Mouse (Mus musculus) adrenal gland, postnatal 14 days (tissue): ENCODE data around the gene Gpr4. TPM values are rescaled to one million over a fixed set of nuclear protein-coding genes. Genes with fewer than 3 reads are reported as not detected.

Experiments used
- DNase-seq: peaks from one replicate; pipeline ENCODE4 v3.0.0; 2021; ENCODE audit warnings: mixed read lengths
- total RNA-seq: library from RNA; stranded (reverse); gene quantifications from 2 replicates; pipeline ENCODE4 v1.2.3, GENCODE M21; 2021

Gene Gpr4
- total RNA-seq, 1 experiment from 2014 or later = 9.7 TPM

DNA sequence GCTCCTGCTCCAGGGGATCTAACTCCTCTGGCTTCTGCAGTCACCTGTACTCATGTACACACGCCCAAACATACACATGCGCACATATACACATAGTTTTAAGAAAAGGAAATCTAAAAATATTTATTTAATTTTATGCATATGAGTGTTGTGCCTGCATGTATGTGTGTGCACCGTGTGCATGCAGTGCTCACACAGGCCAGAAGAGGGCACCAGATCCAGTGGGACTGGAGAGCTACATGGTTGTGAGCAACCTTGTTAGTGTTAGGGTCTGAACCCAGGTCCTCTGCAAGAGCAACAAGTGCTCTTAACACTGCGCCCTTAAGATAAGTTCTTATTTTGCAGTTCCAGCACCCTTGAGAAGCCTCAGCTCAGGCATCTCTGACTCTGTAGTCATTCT, 17.7 kb upstream of the Gpr4 start:
- no peak for DNase-seq

DNA sequence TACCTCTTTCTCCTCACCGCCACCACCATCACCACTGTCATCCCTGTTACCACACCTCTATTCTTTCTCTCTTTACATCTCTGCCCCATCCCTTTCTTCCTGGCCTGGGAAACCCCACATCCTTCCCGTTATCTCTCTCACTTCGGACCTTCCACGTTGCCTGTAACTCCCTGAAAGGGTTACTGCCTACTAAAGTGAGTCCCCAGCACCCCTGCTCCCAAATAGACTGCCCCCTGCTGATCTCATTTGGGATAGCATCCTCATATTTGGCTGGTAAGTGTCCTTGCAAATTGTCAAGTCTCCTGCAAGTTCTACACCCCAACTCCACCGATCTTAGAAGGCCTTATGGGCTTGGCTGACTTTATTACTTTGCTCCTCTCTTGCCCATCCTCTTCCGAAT, 15.7 kb upstream of the Gpr4 start:
- peak; percentile 68 for DNase-seq

DNA sequence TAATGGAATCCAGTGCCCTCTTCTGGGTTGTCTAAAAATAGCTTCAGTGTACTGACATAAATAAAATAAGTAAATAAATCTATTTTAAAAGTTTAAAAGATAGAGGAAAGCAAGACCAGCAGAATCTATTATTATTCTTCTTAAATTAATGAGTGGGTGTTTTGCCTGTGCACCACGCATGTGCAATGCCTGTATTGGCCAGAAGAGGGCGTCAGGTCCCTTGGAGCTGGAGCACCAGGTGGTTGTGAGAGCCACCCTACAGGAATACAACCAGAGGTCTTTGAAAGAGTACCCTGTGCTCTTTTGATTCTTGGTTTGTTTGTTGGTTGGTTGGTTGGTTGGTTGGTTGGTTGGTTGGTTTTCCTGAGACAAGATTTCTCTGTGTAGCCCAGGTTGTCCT, 14.4 kb upstream of the Gpr4 start:
- DNase-seq = peak; percentile 74

DNA sequence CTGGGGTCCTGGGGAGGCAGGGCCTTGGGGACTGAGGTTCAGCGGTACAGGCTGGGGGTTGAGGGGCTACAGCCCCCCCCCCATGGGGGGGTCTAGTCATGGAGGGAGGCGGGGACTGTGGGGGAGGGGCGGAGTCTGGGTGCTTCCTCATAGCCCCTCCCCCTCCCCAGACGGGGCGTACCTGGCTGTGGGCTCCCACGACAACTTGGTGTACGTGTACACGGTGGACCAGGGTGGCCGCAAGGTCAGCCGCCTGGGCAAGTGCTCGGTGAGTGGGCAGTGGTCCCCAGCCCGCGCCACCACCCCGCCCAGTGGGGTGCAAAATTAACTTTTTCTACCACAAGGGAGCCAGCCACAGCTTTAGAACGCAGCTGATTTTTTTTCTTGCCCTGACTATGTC, 10.7 kb upstream of the Gpr4 start:
- DNase-seq = no peak

DNA sequence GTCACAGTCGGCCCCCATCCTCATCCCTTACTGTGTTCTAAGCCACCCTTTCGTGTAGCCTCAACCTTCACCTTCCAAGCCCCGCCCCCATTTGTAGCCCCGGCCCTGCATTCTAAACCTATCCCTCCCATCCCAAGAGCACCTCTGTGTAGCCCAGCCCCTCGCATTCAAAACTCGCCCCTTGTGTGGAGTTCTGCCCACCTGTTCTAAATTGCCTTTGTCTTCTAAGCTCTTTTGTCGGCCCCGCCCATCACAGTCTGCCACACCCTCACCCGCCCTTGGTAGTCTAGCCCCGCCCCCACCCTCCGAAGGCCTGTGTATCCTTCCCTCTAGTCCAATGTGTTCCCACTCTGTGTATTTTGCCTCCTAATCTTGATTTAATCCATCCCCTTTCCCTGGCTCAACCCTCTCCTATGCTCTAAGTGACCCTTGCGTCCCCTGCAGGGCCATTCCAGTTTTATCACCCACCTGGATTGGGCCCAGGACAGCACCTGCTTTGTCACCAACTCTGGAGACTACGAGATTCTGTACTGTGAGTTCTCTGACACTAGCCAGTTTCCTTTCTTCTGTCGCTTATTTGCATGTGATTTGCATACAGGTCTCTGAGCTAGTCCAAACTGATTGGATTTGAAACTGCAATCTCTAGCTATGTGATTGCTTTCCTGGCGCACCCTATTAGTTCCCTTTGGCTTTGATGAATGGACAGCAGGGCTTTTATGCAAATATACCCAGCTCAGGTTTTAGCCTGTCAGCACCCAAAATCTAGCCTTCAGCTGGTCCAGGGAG, 10.1 kb upstream of the Gpr4 start:
- DNase-seq = no peak

DNA sequence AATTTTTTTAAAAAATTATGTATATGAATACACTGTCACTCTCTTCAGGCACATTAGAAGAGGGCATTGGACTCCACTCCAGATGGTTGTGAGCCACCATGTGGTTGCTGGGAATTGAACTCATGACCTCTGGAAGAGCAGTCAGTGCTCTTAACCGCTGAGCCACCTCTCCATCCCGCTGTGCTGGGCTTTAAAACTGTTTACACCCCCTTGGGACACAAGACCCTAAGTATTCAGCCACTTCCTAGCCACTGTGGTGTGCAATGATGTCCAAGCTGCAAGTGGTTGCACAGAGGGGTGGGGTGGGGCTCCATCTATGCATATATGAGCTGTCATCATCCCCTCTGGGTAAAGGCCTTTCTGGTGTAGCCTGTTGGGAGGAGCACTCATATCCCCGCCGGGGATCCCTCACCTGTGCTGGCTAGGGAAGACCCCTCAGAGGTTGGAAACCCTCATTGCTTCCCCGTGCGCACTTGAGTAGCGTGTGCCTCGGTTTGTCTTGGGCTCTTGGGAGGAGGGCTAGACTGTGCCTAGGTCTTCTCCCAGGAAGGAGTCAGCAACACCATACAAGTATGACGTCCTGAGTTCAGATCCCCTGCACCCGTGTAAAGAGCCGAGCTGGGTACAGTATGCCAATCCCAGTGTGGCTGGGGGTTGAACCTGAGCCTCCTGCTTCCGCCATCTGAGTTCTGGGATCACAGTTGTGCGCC, 4.0 kb upstream of the Gpr4 start:
- DNase-seq = no peak

DNA sequence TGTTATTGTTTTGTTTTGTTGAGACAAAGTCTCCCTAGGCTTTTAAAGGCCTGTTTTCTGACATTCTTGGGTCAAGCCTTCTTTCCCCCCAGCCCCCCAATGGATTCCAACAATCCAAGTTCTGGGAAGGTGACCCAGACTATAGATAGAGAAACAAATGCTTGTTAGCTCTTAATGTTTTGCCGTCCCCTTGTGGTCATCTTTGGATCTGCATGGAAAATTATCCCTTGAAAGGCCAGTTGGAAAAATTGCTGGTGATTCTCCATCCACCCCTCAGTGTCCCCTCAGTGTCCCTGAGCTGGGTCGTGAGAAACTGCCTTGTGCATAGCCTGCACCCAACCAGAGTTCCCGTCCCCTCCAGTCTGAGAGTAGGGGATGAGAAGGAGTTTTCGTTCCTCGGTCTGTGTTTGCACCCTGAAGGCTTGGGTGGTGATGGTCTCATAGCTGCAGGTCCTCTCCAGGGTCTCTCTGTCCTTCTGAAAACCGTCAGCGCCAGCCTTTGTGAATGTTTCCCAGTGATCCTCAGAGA, 3.3 kb upstream of the Gpr4 start:
- peak; percentile 75 for DNase-seq

DNA sequence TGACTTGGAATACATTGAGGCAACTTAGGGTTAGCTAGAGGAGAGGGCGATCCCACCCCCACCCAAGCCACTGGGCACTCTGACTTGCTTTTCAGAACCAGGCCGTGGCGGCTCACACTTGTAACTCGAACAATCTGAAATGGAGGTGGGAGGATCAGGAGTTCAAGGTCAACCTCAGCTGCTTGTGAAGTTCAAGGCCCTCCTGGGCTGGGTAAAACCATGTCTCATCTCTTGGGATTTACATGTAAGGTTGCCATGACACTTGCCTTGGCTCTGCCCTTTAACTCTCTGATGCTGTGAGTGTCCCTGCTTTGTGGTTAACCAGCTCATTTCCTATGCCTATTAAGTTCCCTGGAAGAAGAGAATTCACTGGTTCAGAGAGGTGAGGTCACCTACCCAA, 2.8 kb upstream of the Gpr4 start:
- DNase-seq = peak; percentile 60

DNA sequence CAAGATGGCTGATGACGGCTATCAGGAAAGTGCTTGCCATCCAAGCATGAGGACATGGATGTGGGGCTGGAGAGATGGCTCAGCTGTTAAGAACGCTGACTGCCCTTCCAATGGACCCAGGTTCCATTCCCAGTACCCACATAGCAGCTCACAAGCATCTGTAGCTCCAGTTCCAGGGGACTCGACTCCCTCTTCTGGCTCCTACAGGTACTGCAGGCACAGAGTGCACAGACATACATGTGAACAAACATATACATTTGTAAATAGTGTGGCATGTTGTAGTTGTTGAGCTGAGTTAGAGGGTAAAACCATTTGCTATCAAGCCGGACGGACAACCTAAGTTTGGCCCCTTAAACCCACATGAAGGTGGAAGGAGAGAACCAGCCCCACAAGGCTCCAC, 2.3 kb upstream of the Gpr4 start:
- no peak for DNase-seq

DNA sequence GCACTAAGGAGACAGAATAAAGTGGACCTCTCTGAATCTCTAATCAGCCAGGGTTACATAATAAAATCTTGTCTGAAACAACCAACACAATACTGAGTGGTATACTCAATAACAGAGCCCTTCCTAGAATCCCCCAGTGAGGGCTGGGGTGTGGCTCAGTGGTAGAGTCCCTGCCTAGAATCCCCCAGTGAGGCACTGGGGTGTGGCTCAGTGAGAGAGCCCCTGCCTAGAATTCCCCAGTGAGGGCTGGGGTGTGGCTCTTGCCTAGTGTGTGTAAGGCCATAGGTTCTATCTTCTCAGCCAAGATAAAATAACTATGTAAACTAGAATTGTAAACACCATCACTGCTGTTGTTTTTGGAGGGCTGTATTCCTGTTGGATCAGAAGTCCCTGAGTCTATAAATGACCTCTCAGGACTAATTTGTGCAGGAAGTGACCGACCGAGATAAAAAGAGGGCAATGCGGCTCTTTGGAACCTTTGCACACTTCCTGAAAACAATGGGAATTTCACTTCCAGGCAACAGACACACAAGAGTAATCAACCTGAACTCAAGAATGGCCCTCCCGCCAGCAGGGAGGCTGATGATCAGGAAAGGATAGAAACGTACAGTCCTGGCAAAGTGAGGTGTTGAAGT, 1.2 kb upstream of the Gpr4 start:
- no peak for DNase-seq

DNA sequence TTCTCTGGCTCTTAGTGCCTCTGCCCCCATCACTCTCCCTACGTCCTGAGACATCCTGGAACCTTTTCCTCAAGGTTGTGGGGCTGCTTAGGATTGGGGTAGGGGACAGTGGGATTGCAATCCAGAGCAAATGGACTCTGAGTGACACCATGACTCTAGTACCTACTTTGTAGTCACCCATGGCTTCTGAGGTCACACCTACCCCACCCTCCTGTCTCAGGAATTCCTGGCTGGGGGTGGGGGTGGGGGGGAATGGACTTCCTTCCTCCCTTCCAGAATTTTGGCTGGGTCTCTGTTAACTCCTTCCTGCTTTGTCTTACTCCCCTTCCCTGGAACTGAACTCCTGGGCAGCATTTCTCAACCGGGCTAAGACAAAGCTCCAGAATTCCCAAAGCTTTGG, 1.0 kb downstream of the Gpr4 start:
- DNase-seq = no peak

DNA sequence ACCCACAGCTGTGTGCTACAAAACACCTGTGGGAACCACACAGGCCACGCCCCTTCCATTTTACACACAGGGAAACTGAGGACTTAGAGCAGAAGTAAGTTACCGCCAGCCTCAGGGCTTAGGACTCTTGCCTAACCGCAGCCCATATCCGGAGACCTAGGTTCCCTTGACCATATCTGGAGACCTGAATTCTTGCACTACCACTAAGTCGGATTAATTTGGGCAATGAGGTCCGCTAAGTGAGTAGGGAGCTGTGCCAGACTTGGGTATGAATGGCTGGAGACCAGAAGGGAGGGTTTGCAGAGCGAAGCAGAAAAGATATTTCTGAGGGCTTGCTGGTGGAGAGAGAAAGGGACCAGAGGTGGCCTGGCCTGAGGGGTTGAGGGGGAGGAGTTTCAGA, 2.0 kb downstream of the Gpr4 start:
- no peak for DNase-seq

DNA sequence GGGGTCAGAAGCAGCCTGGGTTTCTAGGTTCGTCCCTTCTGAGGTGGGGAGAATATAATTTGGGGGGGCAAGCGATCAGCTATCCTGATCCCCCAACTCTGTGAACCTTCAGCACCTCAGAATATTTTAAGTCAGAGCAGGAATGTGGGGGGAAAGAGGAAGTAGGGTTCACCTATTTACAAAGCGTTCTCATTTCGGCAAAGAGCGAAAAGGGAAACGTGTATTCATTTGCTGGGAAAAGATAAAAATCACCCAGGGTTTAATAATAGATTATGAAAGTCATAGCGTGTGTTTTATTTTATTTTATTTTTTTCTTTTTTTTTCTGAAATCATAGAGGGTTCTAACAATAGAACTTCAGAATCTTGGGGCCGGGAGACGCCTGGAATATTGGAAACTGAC, 2.6 kb downstream of the Gpr4 start:
- no peak for DNase-seq

DNA sequence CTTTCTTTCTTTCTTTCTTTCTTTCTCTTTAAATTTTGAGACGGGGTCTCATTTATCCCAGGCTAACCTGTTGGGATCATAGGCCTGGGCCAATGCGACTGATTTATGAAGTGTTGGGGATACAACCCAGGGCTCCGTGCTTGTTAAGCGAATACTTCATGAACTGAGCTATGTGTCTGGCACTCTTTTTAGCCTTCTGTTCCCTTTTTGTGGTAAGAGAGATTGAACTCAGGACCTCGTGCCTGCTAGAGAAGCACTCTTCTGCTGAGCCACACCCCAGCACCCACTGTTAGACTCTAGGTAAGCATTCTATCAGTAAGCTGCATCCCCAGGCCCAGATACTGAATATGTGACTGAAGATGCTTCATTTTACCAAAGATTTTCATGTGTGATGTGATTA, 5.2 kb downstream of the Gpr4 start:
- DNase-seq = no peak

DNA sequence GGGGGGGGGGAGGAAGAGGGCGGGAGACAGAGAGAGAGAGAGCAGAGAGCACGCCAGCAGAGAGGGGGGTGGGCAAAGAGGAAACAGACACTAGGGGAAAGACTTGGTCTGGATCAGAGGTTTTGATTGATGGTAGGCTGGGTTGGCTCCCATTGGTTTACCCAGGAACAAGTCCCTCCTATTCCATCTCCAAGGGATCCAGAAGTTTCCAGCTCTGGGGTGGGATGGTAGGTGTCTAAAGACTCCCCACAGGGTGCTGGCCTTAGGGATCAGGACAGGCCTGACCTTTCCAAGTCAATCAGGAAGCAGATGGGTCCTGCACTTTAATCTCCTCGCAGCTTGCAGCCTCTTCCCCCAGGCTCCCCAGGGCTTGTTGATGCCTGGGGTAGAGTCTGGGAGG, 5.6 kb downstream of the Gpr4 start:
- DNase-seq = no peak

DNA sequence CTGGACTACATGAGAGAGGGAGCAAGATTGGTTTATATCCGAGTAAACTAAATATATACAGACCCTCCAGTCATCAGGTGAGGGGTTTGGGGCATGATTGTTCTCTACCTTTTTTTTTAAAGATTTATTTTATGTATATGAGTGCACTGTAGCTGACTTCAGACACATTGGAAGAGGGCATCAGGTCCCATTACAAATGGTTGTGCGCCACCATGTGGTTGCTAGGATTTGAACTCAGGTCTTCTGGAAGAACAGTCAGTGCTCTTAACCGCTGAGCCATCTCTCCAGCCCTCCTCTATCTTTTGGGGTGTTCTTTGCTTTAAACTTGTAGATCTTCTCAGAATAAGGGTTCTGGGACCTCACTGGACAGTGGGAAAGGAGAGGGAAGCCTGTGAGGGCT, 7.7 kb downstream of the Gpr4 start:
- no peak for DNase-seq

DNA sequence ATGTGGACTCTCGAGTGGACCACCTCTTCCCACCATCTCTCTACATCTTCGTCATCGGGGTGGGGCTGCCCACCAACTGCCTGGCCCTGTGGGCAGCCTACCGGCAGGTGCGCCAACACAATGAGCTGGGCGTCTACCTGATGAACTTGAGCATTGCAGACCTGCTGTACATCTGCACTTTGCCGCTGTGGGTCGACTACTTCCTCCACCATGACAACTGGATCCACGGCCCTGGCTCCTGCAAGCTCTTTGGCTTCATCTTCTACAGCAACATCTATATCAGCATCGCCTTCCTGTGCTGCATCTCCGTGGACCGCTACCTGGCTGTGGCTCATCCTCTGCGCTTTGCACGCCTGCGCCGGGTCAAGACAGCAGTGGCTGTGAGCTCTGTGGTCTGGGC, 9.9 kb downstream of the Gpr4 start:
- no peak for DNase-seq

DNA sequence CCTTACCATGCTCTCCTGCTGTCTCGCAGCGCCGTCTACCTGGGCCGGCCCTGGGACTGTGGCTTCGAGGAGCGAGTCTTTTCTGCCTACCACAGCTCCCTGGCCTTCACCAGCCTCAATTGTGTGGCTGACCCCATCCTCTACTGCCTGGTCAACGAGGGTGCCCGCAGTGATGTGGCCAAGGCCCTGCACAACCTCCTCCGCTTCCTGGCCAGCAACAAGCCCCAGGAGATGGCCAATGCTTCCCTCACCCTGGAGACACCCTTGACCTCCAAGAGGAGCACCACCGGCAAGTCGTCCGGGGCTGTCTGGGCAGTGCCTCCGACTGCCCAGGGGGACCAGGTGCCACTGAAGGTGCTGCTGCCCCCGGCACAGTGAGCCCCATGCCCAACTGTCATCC, 10.5 kb downstream of the Gpr4 start:
- no peak for DNase-seq

DNA sequence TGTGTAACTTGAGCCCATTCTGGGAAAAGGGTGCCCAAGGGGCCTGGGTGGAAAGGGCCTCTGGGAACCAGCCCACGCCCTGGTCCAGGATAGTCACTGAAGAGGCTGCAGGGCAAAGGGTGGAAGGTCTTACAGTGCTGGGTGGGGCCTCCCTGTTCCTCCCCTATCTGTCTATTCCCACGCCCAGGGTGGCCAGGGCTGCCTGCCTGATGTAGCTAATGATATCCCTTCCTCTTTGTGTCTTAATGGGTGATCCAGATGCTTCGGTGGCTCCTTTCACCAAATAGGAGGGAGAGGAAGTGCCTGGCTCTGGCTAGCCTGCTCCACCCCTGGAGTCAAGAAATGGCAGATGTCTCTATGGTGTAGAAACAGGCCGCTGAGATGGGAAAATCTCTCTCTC, 12.6 kb downstream of the Gpr4 start:
- no peak for DNase-seq

DNA sequence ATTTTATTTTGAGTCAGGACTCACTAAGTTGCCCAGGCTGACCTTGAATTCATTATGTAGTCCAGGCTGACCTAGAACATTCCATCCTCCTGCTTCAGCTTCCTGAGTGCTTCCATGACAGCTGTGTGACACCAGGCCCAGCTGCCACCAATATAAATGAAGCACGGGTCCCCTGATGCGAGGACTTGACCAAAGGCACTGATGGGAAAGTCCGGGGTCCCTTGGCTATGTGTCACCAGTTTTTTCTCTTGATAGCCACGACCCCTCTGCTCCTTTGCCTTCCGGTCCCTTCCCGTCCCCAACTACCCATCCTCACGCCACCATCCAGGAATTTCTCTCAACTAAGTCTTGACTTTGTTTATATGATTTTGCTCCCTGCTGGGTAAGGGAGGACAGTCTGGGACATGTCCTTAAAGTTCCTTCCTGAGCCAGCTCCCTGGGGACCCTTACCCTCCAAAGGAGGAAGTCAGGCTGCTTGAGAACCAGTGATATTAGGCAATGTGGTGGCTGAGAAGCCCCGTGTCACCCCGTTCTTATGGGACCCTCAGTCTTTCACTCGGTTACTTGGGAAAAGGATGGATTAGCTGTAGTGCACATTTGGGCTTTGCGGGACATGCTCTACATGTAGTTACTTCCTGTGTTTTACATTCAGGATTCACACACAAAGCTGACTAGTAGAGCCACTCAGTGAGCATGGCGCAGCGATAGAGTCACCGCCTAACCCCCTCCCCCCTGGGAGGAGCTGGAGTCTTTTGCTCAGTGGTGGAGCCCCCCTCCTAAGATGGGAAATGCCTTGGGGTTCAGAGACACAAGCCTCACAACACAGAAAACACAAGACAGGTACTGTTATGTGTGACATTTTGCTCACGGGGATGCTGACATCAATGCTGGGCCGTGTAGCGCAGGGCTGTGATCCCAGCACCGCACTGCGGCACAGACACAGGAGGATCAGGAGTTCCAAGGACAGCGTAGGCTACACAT, 14.8 kb downstream of the Gpr4 start:
- DNase-seq = peak; percentile 56

DNA sequence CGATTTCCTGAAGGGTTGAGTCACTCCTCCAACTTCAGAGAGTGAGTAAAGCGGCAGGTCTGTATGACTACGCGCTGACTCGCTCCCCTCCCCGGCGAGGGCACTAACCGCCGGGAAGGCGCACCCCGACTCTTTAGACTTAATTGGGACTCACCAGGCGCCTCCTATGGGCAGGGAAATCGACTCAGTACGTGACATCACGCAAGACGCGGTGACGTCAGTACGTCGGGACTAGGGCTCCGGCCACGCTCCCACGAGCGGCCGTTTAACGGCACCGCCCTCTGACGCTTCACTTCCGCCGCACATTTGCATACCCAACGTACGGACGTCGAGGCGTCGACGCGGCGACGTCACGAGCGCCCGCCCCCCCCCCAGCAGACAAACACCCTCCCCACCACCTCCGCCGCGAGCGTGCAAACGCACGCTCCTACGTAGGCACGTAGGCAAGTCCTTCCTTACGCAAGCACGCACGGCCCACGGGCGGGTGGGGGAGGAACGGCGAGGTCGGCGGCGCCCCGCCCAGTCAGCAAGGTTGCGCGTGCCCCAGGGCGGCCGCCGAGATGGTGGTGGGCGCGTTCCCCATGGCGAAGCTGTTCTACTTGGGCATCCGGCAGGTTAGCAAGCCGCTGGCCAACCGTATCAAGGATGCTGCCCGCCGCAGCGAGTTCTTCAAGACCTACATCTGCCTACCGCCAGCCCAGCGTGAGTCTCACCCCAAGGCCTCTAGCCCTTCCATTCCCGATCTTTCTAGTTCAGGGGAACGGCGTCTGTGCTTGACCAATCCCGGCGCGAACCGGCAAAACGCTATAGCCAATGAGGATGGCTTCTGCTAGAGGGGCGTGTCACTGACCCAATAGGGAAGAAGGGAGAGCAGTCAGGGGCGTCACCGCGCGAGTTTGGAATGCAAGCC, 15.8 kb downstream of the Gpr4 start, which contains the start of gene Opa3:
TSS of gene Opa3 (plus strand) at position 452 of the 910 bp plus-strand sequence.
- DNase-seq = peak; percentile 99
